In the genomic region with DNA sequence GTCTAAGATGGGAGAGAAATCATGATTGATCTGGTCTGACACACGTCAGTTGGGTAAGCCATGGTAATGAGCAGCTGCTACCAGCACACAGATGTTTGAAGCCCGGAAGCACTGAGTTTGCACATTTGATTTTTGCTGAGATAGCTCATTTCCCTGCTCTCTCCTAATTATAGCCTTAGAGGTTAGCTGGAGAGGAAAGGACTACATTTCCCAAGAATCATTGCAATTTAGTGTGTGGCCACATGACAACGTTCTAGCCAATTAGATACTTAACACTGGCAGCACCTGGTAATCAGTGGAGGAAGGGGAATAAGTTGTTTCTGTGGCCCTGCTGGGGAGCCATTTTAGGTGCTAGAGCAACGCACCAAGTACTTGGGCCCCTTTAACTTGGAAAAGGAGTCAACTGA, we compare ENCODE assay signal across 9 mouse cellular contexts. TPM values are rescaled to one million over a fixed set of nuclear protein-coding genes. Genes with fewer than 3 reads are reported as not detected.
DNase-seq lines count a peak whose midpoint lies in the region; ATAC-seq and TF ChIP-seq lines count a peak whose summit lies in the region.
"Had no signal": no experiment of that assay in that cellular context is flagged by ENCODE, and none has a peak within 500 bp of the region (broad histone marks: within the 10 kb centered on the region; RNA-seq: fewer than 3 reads in every experiment).

No protein-coding gene starts in this region.

- no peak overlapping the region for H3K4me2 ChIP-seq in forebrain, embryonic 16.5 days (ENCODE audit: low read length)
- H3K4me2 ChIP-seq: heart, embryonic 13.5 days had no signal

- ATAC-seq in frontal cortex, adult (ENCODE audit: low TSS enrichment) = peak; percentile 29; the same call in 1 of the 2 replicates
- ATAC-seq in forebrain, embryonic 16.5 days = peak; percentile 88

- H3K36me3 ChIP-seq in ES-E14 (ENCODE audit: control insufficient read depth, insufficient read depth, low read length, poor library complexity, severe bottlenecking) = no peaks in the 10 kb centered on the region
- no peaks in the 10 kb centered on the region for H3K36me3 ChIP-seq in forebrain, embryonic 16.5 days (ENCODE audit: control insufficient read depth, insufficient read depth)
- H3K36me3 ChIP-seq: heart, embryonic 13.5 days had no signal

- no peak overlapping the region for H3K4me3 ChIP-seq in ES-E14 (ENCODE audit: insufficient read depth in 1 of 2, low read depth in 1 of 2, low read length in 2 of 2, poor library complexity in 1 of 2, severe bottlenecking in 1 of 2)
- H3K4me3 ChIP-seq in forebrain, embryonic 16.5 days (replicated peaks; ENCODE audit: low read length) = no peak overlapping the region
- H3K4me3 ChIP-seq: heart, embryonic 13.5 days had no signal

- H3K9me3 ChIP-seq in ES-E14 (ENCODE audit: control insufficient read depth, insufficient read depth, low read depth, low read length) = no peaks in the 10 kb centered on the region
- no peaks in the 10 kb centered on the region for H3K9me3 ChIP-seq in forebrain, embryonic 16.5 days (ENCODE audit: control insufficient read depth, low read length)
- H3K9me3 ChIP-seq: heart, embryonic 13.5 days had no signal

- H3K9ac ChIP-seq in ES-E14 (ENCODE audit: insufficient read depth, low read depth, low read length, poor library complexity, severe bottlenecking) = no peak overlapping the region
- 0 out of 2 replicates have a peak overlapping the region, but pooled peaks have one; percentile 28 for H3K9ac ChIP-seq in forebrain, embryonic 16.5 days (replicated peaks; ENCODE audit: low read depth, low read length)
- H3K9ac ChIP-seq: heart, embryonic 13.5 days had no signal

- no peaks in the 10 kb centered on the region for H3K27me3 ChIP-seq in forebrain, embryonic 16.5 days (replicated peaks; ENCODE audit: control insufficient read depth, insufficient read depth, low read length)
- H3K27me3 ChIP-seq: heart, embryonic 13.5 days had no signal

- in situ Hi-C loops in ES-E14 (cut with MboI; ENCODE audit: low sequenced_read_pairs in 2 of 2, unreplicated experiment in 2 of 2) = no loop called here

- 47% methylated on average over 4 of the region's 4 CpGs for WGBS in forebrain, embryonic 16.5 days

- H3K4me1 ChIP-seq in ES-E14 (ENCODE audit: control insufficient read depth in 2 of 2, insufficient read depth in 2 of 2, low read length in 2 of 2, poor library complexity in 1 of 2) = peaks cover 7 to 12% of the 10 kb centered on the region in 2 experiments
- peaks cover 47% of the 10 kb centered on the region for H3K4me1 ChIP-seq in forebrain, embryonic 16.5 days (replicated peaks; ENCODE audit: control insufficient read depth, insufficient read depth, low read length)

- H3K27ac ChIP-seq in ES-E14 (ENCODE audit: insufficient read depth, low read depth, low read length, poor library complexity, severe bottlenecking) = no peak overlapping the region
- peak overlapping the region; percentile 84 for H3K27ac ChIP-seq in forebrain, embryonic 16.5 days (ENCODE audit: low read length)
- H3K27ac ChIP-seq: heart, embryonic 13.5 days had no signal

- no peak for DNase-seq in frontal cortex, postnatal 14 days (ENCODE audit: low spot score in 2 of 2)
- no peak for DNase-seq in ES-E14 (ENCODE audit: low read depth, low spot score)
- peak; percentile 54 for DNase-seq in lung, postnatal 36 days
- DNase-seq in thymus, postnatal 10 days (ENCODE audit: low spot score in 2 of 2) = peak; percentile 63 to 71
- no peak for DNase-seq in ovary, adult 18-20 months (ENCODE audit: low spot score)
- no peak for DNase-seq in adrenal gland, postnatal 36 days

TF ChIP-seq in ES-E14, 5 proteins besides CTCF, POLR2A, EP300 and RAD21:
- TF ChIP-seq ZNF384 (IDR thresholded peaks at IDR 0.05; ENCODE audit: low read depth, low read length) (no peak), CHD2 (IDR thresholded peaks at IDR 0.05; ENCODE audit: low read depth, low read length) (no peak), MAFK (IDR thresholded peaks at IDR 0.05; ENCODE audit: insufficient read depth, low read depth, low read length) (peak; percentile 55; the same call in 1 of the 2 replicates), ZC3H11A (IDR thresholded peaks at IDR 0.05; ENCODE audit: borderline replicate concordance, low read depth, low read length) (no peak), HCFC1 (IDR thresholded peaks at IDR 0.05; ENCODE audit: borderline replicate concordance, insufficient read depth, low read length) (peak; percentile 92)

RNA-seq across cellular contexts. Expression of a gene that starts 26.3 kb away (rescaled TPM):
- 4.8 and 6.2 TPM in 2 replicates for total RNA-seq in ES-E14 (2012; rRNA removed)
- polyA plus RNA-seq in forebrain, embryonic 16.5 days (2015; fragmentation: Nextera tagmentation; extraction: Ambion mirVana) = 41.7 and 44.9 TPM in 2 replicates
- total RNA-seq in adrenal gland, postnatal 36 days (2021) = 10 to 100 TPM in 1 of 2 experiments, 1 to 10 TPM in 1; 8.4 to 14.6 TPM

Comparison
In these comparisons a context has a peak if more than half of its experiments do, and no peak if none do; other contexts are left out.
1. DNase-seq: peak in lung, postnatal 36 days (single experiment) and thymus, postnatal 10 days (2 of 2); none in frontal cortex, postnatal 14 days (0 of 2), ES-E14 (single experiment), ovary, adult 18-20 months (single experiment) and adrenal gland, postnatal 36 days (0 of 2).